Mouse (Mus musculus): ENCODE measurements around the gene Gng2. TPM values are rescaled to one million over a fixed set of nuclear protein-coding genes. Genes with fewer than 3 reads are reported as not detected.
"Not testable (repeated sequence)": the region's sequence is repeated elsewhere in the genome, so short reads cannot be mapped to it uniquely, and the experiment has no call there.

The Gng2 gene
- polyA plus RNA-seq, 1 experiment from 2014 or later = 195 TPM

DNA sequence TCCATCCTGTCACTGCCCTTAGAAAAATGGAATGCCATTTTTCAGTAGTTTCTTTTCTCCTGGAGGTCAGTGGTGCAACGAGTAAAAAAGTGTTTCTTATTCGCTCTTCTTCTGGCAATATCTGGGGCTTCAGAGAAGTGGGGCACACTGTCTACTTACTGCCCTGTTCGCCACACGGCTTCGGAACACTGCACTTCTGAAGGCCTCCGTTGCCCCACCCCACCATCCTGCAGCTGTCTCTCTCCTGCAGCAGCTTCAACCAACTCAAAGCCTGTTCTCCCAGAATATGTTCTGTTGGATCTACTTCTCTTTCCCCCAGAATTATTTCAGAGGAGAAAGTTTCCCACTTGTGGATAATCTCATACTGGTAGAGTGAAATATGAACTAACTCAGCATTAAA is 52.3 kb downstream of the Gng2 start:
- H3K36me3 ChIP-seq = peaks cover 16% of the 10 kb centered on the region
- H3K27me3 ChIP-seq = no peaks in the 10 kb centered on the region
- H3K9ac ChIP-seq (replicated peaks) = no peak overlapping the region
- 31% methylated on average over 6 of the region's 6 CpGs for WGBS
- H3K4me1 ChIP-seq = peaks cover 49% of the 10 kb centered on the region
- no peaks in the 10 kb centered on the region for H3K9me3 ChIP-seq
- H3K27ac ChIP-seq (replicated peaks) = no peak overlapping the region; the same call in 1 of the 2 replicates
- ATAC-seq (ENCODE audit: low FRiP score, low read depth) = no peak
- H3K4me2 ChIP-seq (replicated peaks) = no peak overlapping the region; the same call in 1 of the 2 replicates
- no peak overlapping the region for H3K4me3 ChIP-seq

DNA sequence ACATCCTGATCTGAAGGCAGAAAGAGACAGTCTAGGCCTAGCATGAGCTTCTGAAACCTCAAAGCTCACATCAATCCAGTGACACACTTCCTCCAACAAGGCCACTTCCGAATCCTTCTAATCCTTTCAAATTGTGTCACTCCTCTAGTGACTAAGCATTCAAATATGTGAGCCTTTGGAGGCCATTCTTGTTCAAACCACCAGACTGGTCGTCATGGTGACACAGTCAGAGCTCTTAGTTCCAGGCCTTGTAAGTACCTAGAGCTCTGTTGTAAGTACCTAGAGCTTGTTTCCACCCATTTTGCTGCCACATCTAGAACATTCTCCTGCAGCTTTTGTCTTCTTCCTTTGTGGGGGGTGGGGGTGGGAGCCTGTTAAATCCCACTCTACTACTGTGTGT is 53.3 kb downstream of the Gng2 start:
- Histone ChIP-seq H3K4me1 (peaks cover 58% of the 10 kb centered on the region), H3K9me3 (no peaks in the 10 kb centered on the region), H3K4me2 (replicated peaks) (no peak overlapping the region), H3K27me3 (no peaks in the 10 kb centered on the region), H3K9ac (replicated peaks) (no peak overlapping the region), H3K27ac (replicated peaks) (no peak overlapping the region), H3K4me3 (no peak overlapping the region), H3K36me3 (peaks cover 6% of the 10 kb centered on the region)
- WGBS = 87% methylated on average over 2 of the region's 2 CpGs
- ATAC-seq (ENCODE audit: low FRiP score, low read depth) = no peak

DNA sequence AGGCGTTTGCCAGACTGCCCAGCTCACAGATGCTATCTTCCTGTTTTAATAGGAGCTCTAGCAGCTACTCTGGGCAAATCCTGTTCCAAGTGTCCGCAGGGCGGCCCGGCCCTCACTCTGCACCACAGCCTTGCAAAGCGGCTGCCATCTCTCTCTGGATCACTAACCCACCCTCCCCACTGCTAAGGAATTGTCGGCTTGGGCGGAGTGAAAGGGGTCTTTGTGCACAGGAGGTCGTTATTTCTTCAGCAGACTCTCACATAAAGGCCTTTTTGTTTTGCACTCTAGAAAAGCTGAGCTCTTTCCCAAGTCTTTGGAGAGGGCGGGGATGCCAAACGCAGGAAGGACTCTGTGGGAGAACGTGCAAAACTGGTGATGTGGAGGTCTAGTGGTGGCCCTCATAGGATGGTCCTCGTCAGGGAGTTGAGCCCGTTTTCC is 57.2 kb downstream of the Gng2 start:
- Histone ChIP-seq H3K36me3 (peaks cover 8% of the 10 kb centered on the region), H3K9me3 (no peaks in the 10 kb centered on the region), H3K27ac (replicated peaks) (peak overlapping the region; percentile 76), H3K27me3 (no peaks in the 10 kb centered on the region), H3K4me3 (no peak overlapping the region), H3K4me2 (replicated peaks) (peak overlapping the region; percentile 14; the same call in 1 of the 2 replicates), H3K4me1 (peaks cover 37% of the 10 kb centered on the region), H3K9ac (replicated peaks) (0 out of 2 replicates have a peak overlapping the region, but pooled peaks have one; percentile 12)
- ATAC-seq (ENCODE audit: low FRiP score, low read depth) = peak; percentile 88
- WGBS = 16% methylated on average over 13 of the region's 13 CpGs

DNA sequence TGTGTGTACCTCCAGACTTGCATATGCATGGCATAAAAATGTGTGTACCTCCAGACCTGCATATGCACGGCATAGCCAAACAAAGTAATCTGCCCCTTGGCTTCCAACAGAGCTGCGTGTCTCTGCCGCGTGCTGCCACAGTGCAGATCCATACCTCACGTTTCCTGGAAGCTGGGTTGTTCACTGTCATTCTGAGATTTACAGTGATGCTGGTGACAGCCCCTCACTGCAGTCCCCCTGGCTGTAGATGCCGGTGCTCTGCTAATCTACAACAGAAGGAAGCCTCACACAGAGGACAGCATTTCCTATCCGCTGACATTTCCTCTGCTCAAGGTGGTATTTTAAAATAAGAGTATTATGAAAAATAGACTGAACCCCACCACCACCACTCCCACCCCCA is 57.6 kb downstream of the Gng2 start:
- peak; percentile 42; the same call in 1 of the 2 replicates for ATAC-seq (ENCODE audit: low FRiP score, low read depth)
- Histone ChIP-seq H3K27ac (replicated peaks) (peak overlapping the region; percentile 76), H3K9me3 (no peaks in the 10 kb centered on the region), H3K36me3 (peaks cover 13% of the 10 kb centered on the region), H3K4me3 (no peak overlapping the region), H3K27me3 (no peaks in the 10 kb centered on the region), H3K4me2 (replicated peaks) (0 out of 2 replicates have a peak overlapping the region, but pooled peaks have one; percentile 14), H3K4me1 (peaks cover 34% of the 10 kb centered on the region), H3K9ac (replicated peaks) (0 out of 2 replicates have a peak overlapping the region, but pooled peaks have one; percentile 12)
- 64% methylated on average over 7 of the region's 7 CpGs for WGBS

DNA sequence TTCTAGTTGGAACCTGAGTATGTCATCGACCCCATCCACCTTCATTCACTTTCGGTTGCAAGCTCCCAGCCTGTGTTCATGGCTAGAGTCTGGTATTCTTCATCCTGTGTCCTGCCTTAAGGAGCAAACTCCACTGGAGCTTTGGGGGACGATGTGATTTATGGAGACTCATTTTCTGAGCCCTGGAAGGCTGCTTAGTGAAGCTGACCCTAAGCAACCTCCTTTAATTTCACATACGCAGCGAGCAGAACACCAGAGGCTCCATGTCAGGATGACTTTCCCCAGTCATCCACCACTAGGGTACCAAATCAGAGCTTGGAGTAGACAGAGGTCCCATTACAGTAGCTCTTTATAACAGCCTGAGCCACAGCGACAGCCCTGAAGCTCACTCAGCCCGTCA is 59.9 kb downstream of the Gng2 start:
- no peak overlapping the region for H3K27ac ChIP-seq (replicated peaks)
- no peak for ATAC-seq (ENCODE audit: low FRiP score, low read depth)
- 93% methylated on average over 7 of the region's 7 CpGs for WGBS

DNA sequence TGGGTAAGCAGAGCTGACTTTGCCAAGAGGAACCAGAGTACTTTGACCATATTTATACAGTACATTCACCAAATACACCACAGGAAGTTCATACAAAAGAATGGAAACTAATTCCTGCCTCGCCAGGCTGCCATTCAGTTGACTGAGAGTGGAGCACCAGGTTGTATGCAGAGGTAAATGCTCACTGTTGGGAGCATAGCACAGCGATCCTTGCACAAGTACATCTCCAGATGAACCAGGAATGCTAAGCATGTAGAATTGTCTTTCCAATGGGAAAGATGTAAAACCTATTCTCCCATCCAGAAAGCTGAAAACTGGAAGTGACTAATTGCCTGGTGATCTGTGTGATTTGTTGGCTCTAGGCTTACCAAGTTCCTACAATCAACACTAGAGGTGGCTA is 61.1 kb downstream of the Gng2 start:
- Histone ChIP-seq H3K9me3 (no peaks in the 10 kb centered on the region), H3K4me2 (replicated peaks) (no peak overlapping the region), H3K4me1 (peaks cover 27% of the 10 kb centered on the region), H3K4me3 (no peak overlapping the region), H3K36me3 (peaks cover 12% of the 10 kb centered on the region), H3K27ac (replicated peaks) (no peak overlapping the region), H3K9ac (replicated peaks) (no peak overlapping the region), H3K27me3 (no peaks in the 10 kb centered on the region)
- WGBS = 82% methylated on average over 2 of the region's 2 CpGs
- ATAC-seq (ENCODE audit: low FRiP score, low read depth) = no peak

More for the DNA sequence above, 59.9 kb downstream of the Gng2 start:
- H3K36me3 ChIP-seq = peaks cover 12% of the 10 kb centered on the region
- H3K9me3 ChIP-seq = no peaks in the 10 kb centered on the region
- no peak overlapping the region for H3K4me3 ChIP-seq
- peaks cover 34% of the 10 kb centered on the region for H3K4me1 ChIP-seq
- no peak overlapping the region for H3K9ac ChIP-seq (replicated peaks)
- no peaks in the 10 kb centered on the region for H3K27me3 ChIP-seq
- no peak overlapping the region for H3K4me2 ChIP-seq (replicated peaks)

DNA sequence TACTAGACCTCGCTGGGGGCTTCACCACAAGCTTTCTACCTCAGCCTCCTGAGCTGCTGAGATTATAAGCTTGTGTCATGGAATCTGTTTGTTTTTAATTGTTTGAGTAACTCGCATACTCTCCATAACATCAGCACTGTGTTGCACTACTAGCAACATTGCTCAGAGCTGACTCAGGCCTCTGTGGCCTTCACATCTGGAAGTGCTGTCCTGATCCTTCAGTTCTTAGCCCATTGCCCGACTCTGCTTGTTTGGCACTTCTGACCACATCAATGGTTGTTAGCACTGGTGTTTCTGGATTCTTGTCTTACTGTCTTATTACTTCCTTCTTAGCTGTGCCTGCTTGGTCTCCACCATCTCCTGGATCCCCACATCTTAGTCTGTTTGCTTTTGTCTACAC is 64.5 kb downstream of the Gng2 start:
- no peak for ATAC-seq (ENCODE audit: low FRiP score, low read depth)
- H3K4me3 ChIP-seq = no peak overlapping the region
- peaks cover 8% of the 10 kb centered on the region for H3K36me3 ChIP-seq
- H3K27me3 ChIP-seq = no peaks in the 10 kb centered on the region
- no peak overlapping the region for H3K9ac ChIP-seq (replicated peaks)
- H3K4me1 ChIP-seq = peaks cover 8% of the 10 kb centered on the region; the same call in 1 of the 2 replicates
- H3K9me3 ChIP-seq = no peaks in the 10 kb centered on the region
- H3K27ac ChIP-seq (replicated peaks) = no peak overlapping the region
- H3K4me2 ChIP-seq (replicated peaks) = no peak overlapping the region
- WGBS = 86% methylated on average over 3 of the region's 3 CpGs

DNA sequence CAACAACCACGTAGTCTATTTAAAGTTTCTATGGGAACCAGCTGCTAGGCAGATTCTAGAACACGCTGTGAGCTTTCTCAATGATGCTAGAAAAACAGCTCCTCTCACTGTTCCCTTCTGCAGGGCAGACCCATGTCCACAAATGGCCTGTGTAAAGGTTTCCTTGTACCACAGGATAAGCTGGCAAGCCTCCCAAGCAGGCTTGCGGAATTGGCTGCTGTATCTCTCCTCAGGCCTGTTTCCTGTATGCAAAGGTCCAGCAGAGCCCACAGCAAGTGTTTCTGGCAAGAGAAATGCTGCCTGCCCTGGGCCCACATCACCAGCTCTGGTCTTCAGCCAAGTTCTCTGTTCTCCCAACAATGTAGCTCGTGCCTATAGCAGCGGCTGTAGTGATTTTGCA is 71.8 kb downstream of the Gng2 start:
- Histone ChIP-seq H3K27me3 (no peaks in the 10 kb centered on the region), H3K4me1 (peaks cover 20% of the 10 kb centered on the region), H3K27ac (replicated peaks) (peak overlapping the region; percentile 43), H3K4me3 (no peak overlapping the region), H3K9ac (replicated peaks) (no peak overlapping the region), H3K9me3 (no peaks in the 10 kb centered on the region), H3K36me3 (peaks cover 4% of the 10 kb centered on the region), H3K4me2 (replicated peaks) (no peak overlapping the region)
- no peak for ATAC-seq (ENCODE audit: low FRiP score, low read depth)
- WGBS = 66% methylated on average over 5 of the region's 5 CpGs

DNA sequence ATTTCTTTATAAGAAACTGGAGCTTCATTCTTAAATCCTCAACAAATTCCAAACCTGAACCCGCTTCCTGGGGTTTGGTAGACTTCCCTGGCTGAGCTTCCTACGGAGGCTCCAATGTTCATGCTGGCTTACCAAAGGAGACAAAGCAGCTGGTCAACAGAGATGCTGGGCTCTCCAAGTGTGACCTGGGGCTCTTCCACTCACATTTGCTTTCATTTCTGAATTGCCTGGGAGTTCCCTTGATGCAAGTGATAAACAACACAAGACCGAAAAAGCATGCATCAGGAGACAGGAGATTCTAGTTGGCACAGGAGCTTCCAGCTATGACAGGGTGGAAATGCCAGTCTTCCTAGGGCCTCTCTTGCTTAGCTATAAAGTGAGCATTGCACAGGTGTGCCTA is 72.6 kb downstream of the Gng2 start:
- Histone ChIP-seq H3K9me3 (no peaks in the 10 kb centered on the region), H3K9ac (replicated peaks) (no peak overlapping the region), H3K4me3 (no peak overlapping the region), H3K36me3 (peaks cover 4% of the 10 kb centered on the region), H3K27ac (replicated peaks) (peak overlapping the region; percentile 60), H3K27me3 (no peaks in the 10 kb centered on the region), H3K4me2 (replicated peaks) (no peak overlapping the region), H3K4me1 (peaks cover 20% of the 10 kb centered on the region)
- WGBS = 19% methylated on average over 3 of the region's 3 CpGs
- no peak for ATAC-seq (ENCODE audit: low FRiP score, low read depth)

DNA sequence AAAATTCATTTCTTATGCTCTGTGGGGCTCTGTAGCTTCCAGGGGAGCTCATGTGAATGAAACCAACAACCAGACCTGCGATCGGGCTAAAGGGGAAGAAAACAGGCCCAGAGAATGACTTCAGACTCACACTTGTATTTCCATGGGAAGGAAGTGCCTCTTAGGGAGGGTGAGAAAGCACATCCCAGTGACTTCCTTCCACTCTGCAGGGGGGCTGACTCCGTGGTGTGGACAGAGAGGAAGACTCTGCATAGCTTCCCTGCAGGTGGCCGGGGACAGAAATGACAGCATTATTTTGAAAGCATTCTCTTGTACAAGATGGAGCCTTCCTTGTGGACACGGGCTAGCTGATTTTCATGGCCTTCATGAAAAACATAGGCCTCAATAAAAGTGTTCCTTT is 73.4 kb downstream of the Gng2 start:
- Histone ChIP-seq H3K27me3 (no peaks in the 10 kb centered on the region), H3K4me1 (peaks cover 20% of the 10 kb centered on the region), H3K9ac (replicated peaks) (no peak overlapping the region), H3K4me2 (replicated peaks) (no peak overlapping the region), H3K27ac (replicated peaks) (0 out of 2 replicates have a peak overlapping the region, but pooled peaks have one; percentile 49), H3K4me3 (no peak overlapping the region), H3K9me3 (no peaks in the 10 kb centered on the region), H3K36me3 (peaks cover 4% of the 10 kb centered on the region)
- 26% methylated on average over 5 of the region's 5 CpGs for WGBS
- no peak for ATAC-seq (ENCODE audit: low FRiP score, low read depth)

DNA sequence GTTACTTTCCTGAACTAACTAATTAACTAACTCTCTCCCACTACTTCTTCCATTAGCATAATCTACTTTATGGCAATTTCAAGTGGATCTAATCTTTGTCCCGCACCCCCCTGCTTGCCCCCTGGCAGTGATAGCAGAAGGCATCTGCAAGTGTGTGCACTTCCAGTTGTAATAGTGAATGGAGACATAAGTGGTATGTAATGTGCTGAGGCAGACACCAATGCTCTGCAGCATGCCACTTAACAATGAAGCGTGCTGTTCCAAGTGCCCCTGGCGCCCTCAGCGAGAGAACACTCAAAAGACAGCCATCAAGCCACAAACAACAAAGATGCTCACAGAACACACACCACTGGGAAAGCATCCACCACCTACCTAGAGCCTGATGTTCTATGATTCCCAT is 76.9 kb downstream of the Gng2 start:
- 0 out of 2 replicates have a peak, but pooled peaks have one; percentile 12 for ATAC-seq (ENCODE audit: low FRiP score, low read depth)
- Histone ChIP-seq H3K4me1 (peaks cover 17% of the 10 kb centered on the region), H3K4me3 (no peak overlapping the region), H3K27me3 (no peaks in the 10 kb centered on the region), H3K9me3 (no peaks in the 10 kb centered on the region), H3K9ac (replicated peaks) (no peak overlapping the region), H3K36me3 (no peaks in the 10 kb centered on the region), H3K4me2 (replicated peaks) (no peak overlapping the region), H3K27ac (replicated peaks) (no peak overlapping the region)
- 83% methylated on average over 4 of the region's 4 CpGs for WGBS

DNA sequence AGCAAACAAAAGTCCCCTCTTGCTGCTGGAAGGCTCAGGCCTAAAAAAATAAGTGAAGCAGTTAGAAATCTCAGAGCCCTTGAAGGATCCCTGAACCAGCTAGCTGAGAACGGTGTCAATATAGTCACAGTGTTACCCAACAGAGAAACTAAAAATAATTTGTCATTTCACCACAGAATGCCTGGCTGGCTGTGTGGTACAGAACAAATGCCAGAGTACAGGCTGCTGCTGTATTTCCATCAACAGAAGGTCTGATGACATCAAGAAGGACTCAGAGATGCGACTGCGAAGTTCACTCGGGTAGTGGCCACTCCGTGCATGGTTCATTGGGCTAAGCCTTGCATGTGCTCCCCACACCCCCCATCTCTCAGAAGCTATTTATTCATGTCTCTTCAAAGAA is 89.9 kb downstream of the Gng2 start:
- Histone ChIP-seq H3K27ac (replicated peaks) (no peak overlapping the region), H3K27me3 (no peaks in the 10 kb centered on the region)
- WGBS = 91% methylated on average over 5 of the region's 5 CpGs

DNA sequence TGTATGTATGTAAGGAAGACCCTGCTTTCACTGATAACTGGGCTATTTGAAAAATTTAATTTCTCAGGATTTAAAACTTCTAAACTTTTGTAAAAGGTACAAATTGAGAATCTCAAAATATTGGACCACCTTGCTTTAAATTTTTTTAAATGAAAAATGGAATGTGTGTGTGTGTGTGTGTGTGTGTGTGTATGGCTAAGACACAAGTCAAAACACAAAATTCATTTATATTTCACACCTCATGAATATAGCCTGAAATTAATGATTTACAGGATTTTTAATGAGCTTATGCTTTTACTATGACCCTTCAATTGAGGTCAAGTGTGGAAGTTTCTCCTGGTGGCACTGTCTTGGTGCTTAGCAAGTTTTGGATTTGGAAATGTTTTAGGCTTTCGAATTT is 93.0 kb downstream of the Gng2 start:
- H3K9ac ChIP-seq (replicated peaks); H3K27ac ChIP-seq (replicated peaks); H3K27me3 ChIP-seq; ATAC-seq (ENCODE audit: low FRiP score, low read depth); H3K4me1 ChIP-seq; H3K4me3 ChIP-seq; H3K4me2 ChIP-seq (replicated peaks); H3K9me3 ChIP-seq: not testable (repeated sequence)
- WGBS = 93% methylated on average over 1 of the region's 1 CpGs
- H3K36me3 ChIP-seq = peaks cover 18% of the 10 kb centered on the region

More for the DNA sequence above, 89.9 kb downstream of the Gng2 start:
- Histone ChIP-seq H3K9me3 (no peaks in the 10 kb centered on the region), H3K4me1 (no peaks in the 10 kb centered on the region), H3K9ac (replicated peaks) (no peak overlapping the region), H3K4me3 (no peak overlapping the region), H3K4me2 (replicated peaks) (no peak overlapping the region), H3K36me3 (peaks cover 43% of the 10 kb centered on the region)
- ATAC-seq (ENCODE audit: low FRiP score, low read depth) = no peak

Measured in midbrain, embryonic 12.5 days (tissue).